Mouse (Mus musculus): ENCODE data around the gene Ddx24. TPM values are rescaled to one million over a fixed set of nuclear protein-coding genes. Genes with fewer than 3 reads are reported as not detected.

Gene Ddx24
- polyA plus RNA-seq, 1 experiment, result 85.0 TPM

DNA sequence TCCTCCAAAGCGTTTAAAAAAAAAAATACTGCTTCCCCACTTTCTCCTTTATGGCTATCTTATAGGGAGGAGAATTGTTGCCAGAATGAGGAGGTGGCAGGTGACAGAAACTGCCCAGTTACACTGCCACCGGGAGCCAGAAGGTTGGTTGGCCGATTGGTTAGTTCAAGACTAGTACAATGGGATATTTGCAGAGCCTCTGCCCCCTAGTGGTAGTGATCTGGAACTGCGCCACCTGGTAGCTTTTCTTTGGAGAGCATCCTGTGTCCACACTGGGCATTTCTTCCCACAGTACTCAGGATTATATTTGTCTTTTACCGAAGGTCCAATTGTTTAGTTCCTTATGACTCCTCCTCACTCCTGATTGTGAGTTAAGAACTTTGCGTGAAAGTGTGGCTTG, 53.9 kb downstream of the Ddx24 start:
- TF ChIP-seq MYOD1 (IDR thresholded peaks at IDR 0.05; ENCODE audit: control insufficient read depth in 1 of 3, insufficient read length in 2 of 3, low read depth in 2 of 3) (no peak), MAX (IDR thresholded peaks at IDR 0.05; ENCODE audit: low read depth) (no peak), REST (IDR thresholded peaks at IDR 0.05; ENCODE audit: insufficient read depth, insufficient read length) (no peak), SRF (IDR thresholded peaks at IDR 0.05; ENCODE audit: control insufficient read depth, insufficient read length, low read depth) (no peak), MYOG (IDR thresholded peaks at IDR 0.05; ENCODE audit: control insufficient read depth in 1 of 3, insufficient read depth in 1 of 3, insufficient read length in 2 of 3, low read depth in 2 of 3) (no peak), POLR2AphosphoS2 (IDR thresholded peaks at IDR 0.05; ENCODE audit: insufficient read length, low read depth) (no peak), USF1 (IDR thresholded peaks at IDR 0.05; ENCODE audit: low read depth) (no peak), TCF3 (IDR thresholded peaks at IDR 0.05; ENCODE audit: insufficient read length, low read depth) (no peak), E2F4 (IDR thresholded peaks at IDR 0.05; ENCODE audit: insufficient read depth) (no peak), TCF12 (IDR thresholded peaks at IDR 0.05; ENCODE audit: insufficient read depth, poor library complexity, severe bottlenecking) (no peak), POLR2A (IDR thresholded peaks at IDR 0.05; ENCODE audit: insufficient read length, low read depth) (no peak), CEBPB (IDR thresholded peaks at IDR 0.05; ENCODE audit: insufficient read depth, poor library complexity, severe bottlenecking) (no peak)
- Histone ChIP-seq H3K79me2 (ENCODE audit: control insufficient read depth, insufficient read depth) (no peaks in the 10 kb centered on the region), H3K4me3 (no peak overlapping the region), H3ac (ENCODE audit: control insufficient read depth, insufficient read length) (no peak overlapping the region), H3K4me2 (ENCODE audit: low read depth) (no peak overlapping the region), H3K27me3 (ENCODE audit: control insufficient read depth, insufficient read depth, insufficient read length) (peaks cover 4% of the 10 kb centered on the region), H3K36me3 (ENCODE audit: control insufficient read depth, insufficient read depth) (no peaks in the 10 kb centered on the region)

DNA sequence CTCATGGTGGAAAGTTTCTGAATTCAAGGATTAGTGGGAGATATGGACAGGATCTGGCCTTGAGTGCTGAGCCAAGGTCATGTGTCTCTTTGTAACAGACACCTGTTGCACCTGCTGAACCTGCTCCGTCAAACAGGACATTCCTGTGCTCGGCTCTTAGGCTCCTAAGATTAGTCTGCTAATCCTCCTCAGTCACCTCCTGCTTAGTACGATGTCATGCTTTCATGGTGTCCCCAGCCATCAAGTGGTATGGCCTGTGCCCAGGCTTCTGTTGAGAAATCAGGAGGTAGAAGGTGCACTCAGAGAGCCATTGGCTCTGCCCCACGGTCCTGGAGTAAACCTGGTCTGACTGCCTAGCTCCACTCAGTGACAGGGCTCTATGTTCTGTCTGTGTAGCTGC, 54.8 kb downstream of the Ddx24 start:
- H3K79me2 ChIP-seq (ENCODE audit: control insufficient read depth, insufficient read depth), result no peaks in the 10 kb centered on the region
- H3K4me3 ChIP-seq, result no peak overlapping the region
- peaks cover 4% of the 10 kb centered on the region for H3K27me3 ChIP-seq (ENCODE audit: control insufficient read depth, insufficient read depth, insufficient read length)
- no peak overlapping the region for H3ac ChIP-seq (ENCODE audit: control insufficient read depth, insufficient read length)
- H3K4me2 ChIP-seq (ENCODE audit: low read depth), result no peak overlapping the region
- no peaks in the 10 kb centered on the region for H3K36me3 ChIP-seq (ENCODE audit: control insufficient read depth, insufficient read depth)
- no peak for TF ChIP-seq CEBPB (IDR thresholded peaks at IDR 0.05; ENCODE audit: insufficient read depth, poor library complexity, severe bottlenecking)
- no peak for TF ChIP-seq E2F4 (IDR thresholded peaks at IDR 0.05; ENCODE audit: insufficient read depth)
- no peak for TF ChIP-seq POLR2A (IDR thresholded peaks at IDR 0.05; ENCODE audit: insufficient read length, low read depth)
- TF ChIP-seq SRF (IDR thresholded peaks at IDR 0.05; ENCODE audit: control insufficient read depth, insufficient read length, low read depth), result no peak
- TF ChIP-seq MAX (IDR thresholded peaks at IDR 0.05; ENCODE audit: low read depth), result no peak
- TF ChIP-seq REST (IDR thresholded peaks at IDR 0.05; ENCODE audit: insufficient read depth, insufficient read length), result no peak
- no peak for TF ChIP-seq TCF3 (IDR thresholded peaks at IDR 0.05; ENCODE audit: insufficient read length, low read depth)
- TF ChIP-seq MYOD1 (IDR thresholded peaks at IDR 0.05; ENCODE audit: control insufficient read depth in 1 of 3, insufficient read length in 2 of 3, low read depth in 2 of 3), result no peak

GRCm38 (mm10) chr12:103368777-103369176, 56.9 kb downstream of the Ddx24 start:
- H3K27me3 ChIP-seq (ENCODE audit: control insufficient read depth, insufficient read depth, insufficient read length), result peaks cover 4% of the 10 kb centered on the region
- H3ac ChIP-seq (ENCODE audit: control insufficient read depth, insufficient read length), result no peak overlapping the region
- H3K79me2 ChIP-seq (ENCODE audit: control insufficient read depth, insufficient read depth), result no peaks in the 10 kb centered on the region
- no peak overlapping the region for H3K4me2 ChIP-seq (ENCODE audit: low read depth)
- no peak overlapping the region for H3K4me3 ChIP-seq
- peak in 2 of 3 experiments; percentile 57 to 69 for TF ChIP-seq MYOD1 (IDR thresholded peaks at IDR 0.05; ENCODE audit: control insufficient read depth in 1 of 3, insufficient read length in 2 of 3, low read depth in 2 of 3)
- TF ChIP-seq CEBPB (IDR thresholded peaks at IDR 0.05; ENCODE audit: insufficient read depth, poor library complexity, severe bottlenecking), result no peak
- TF ChIP-seq MYOG (IDR thresholded peaks at IDR 0.05; ENCODE audit: control insufficient read depth in 1 of 3, insufficient read depth in 1 of 3, insufficient read length in 2 of 3, low read depth in 2 of 3), result peak in 2 of 3 experiments; percentile 53 to 67
- peak; percentile 14 for TF ChIP-seq TCF3 (IDR thresholded peaks at IDR 0.05; ENCODE audit: insufficient read length, low read depth)
- TF ChIP-seq POLR2AphosphoS2 (IDR thresholded peaks at IDR 0.05; ENCODE audit: insufficient read length, low read depth), result no peak
- no peak for TF ChIP-seq MAX (IDR thresholded peaks at IDR 0.05; ENCODE audit: low read depth)
- no peak for TF ChIP-seq SRF (IDR thresholded peaks at IDR 0.05; ENCODE audit: control insufficient read depth, insufficient read length, low read depth)
- TF ChIP-seq REST (IDR thresholded peaks at IDR 0.05; ENCODE audit: insufficient read depth, insufficient read length), result no peak
- no peaks in the 10 kb centered on the region for H3K36me3 ChIP-seq (ENCODE audit: control insufficient read depth, insufficient read depth)

GRCm38 (mm10) chr12:103368326-103368669, 57.3 kb downstream of the Ddx24 start:
- Histone ChIP-seq H3K4me3 (no peak overlapping the region), H3K36me3 (ENCODE audit: control insufficient read depth, insufficient read depth) (no peaks in the 10 kb centered on the region), H3K79me2 (ENCODE audit: control insufficient read depth, insufficient read depth) (no peaks in the 10 kb centered on the region), H3ac (ENCODE audit: control insufficient read depth, insufficient read length) (no peak overlapping the region), H3K27me3 (ENCODE audit: control insufficient read depth, insufficient read depth, insufficient read length) (peaks cover 4% of the 10 kb centered on the region), H3K4me2 (ENCODE audit: low read depth) (no peak overlapping the region)
- no peak for TF ChIP-seq POLR2AphosphoS2 (IDR thresholded peaks at IDR 0.05; ENCODE audit: insufficient read length, low read depth)
- TF ChIP-seq MAX (IDR thresholded peaks at IDR 0.05; ENCODE audit: low read depth), result no peak
- no peak for TF ChIP-seq E2F4 (IDR thresholded peaks at IDR 0.05; ENCODE audit: insufficient read depth)
- no peak for TF ChIP-seq TCF3 (IDR thresholded peaks at IDR 0.05; ENCODE audit: insufficient read length, low read depth)
- TF ChIP-seq REST (IDR thresholded peaks at IDR 0.05; ENCODE audit: insufficient read depth, insufficient read length), result no peak
- no peak for TF ChIP-seq POLR2A (IDR thresholded peaks at IDR 0.05; ENCODE audit: insufficient read length, low read depth)
- TF ChIP-seq USF1 (IDR thresholded peaks at IDR 0.05; ENCODE audit: low read depth), result no peak
- no peak for TF ChIP-seq SRF (IDR thresholded peaks at IDR 0.05; ENCODE audit: control insufficient read depth, insufficient read length, low read depth)
- no peak for TF ChIP-seq MYOD1 (IDR thresholded peaks at IDR 0.05; ENCODE audit: control insufficient read depth in 1 of 3, insufficient read length in 2 of 3, low read depth in 2 of 3)
- TF ChIP-seq CEBPB (IDR thresholded peaks at IDR 0.05; ENCODE audit: insufficient read depth, poor library complexity, severe bottlenecking), result no peak
- no peak for TF ChIP-seq TCF12 (IDR thresholded peaks at IDR 0.05; ENCODE audit: insufficient read depth, poor library complexity, severe bottlenecking)
- TF ChIP-seq MYOG (IDR thresholded peaks at IDR 0.05; ENCODE audit: control insufficient read depth in 1 of 3, insufficient read depth in 1 of 3, insufficient read length in 2 of 3, low read depth in 2 of 3), result no peak
